Mouse (Mus musculus): ENCODE measurements around the gene Fbxo33. TPM values are rescaled to one million over a fixed set of nuclear protein-coding genes. Genes with fewer than 3 reads are reported as not detected.

The Fbxo33 gene
- 10 to 100 TPM; 71.5 to 95.2 TPM for total RNA-seq (2023)

DNA sequence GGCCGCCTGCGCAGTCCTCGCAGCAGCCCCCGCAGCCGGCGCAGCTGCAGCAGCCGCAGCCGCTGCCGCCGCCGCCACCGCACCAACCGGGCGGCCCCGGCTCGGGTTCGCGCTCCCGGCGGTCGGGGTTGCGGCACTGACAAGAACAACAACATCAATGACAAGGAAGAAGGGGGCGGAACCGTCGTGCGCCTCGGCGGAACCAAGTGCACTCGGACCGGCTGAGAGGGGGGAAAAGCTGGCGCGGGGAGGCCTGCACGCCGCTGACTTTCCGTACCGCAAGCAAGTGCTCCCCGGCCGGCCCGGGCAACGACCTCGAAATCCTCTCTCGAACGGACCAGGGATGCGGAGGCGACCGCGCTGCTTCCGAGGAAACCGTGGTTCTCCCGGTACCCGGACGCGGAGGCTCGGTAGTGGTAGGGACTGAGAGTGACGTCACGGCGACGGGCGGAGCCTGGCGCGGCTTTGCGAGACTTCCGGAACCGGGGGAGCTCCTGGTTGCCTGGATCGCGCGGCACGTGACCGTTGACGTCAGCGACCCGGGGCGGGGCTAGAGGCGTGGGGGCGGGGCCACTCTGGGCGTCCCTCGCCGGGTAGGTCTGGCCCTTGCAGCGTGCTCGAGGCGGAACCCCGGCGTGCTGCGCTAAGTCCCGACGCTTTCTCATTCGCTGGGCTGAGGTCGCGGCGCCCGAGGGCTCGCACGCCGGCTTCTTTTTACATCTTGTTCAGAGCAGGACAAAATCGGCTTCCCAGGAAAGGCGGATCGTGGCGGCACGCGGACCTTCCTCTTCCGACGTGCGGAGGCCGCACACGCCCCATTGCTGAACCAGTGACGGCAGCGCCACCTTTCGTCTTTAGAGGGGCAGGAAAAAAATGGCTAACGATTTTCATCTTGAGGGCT lies at the start of gene Fbxo33:
Gene Fbxo33, minus strand, starts transcription at position 401 of the 901 bp plus-strand sequence.

Other genes with a start within 250 kb of the Fbxo33 start
- gene Sec23a, start 207.7 kb downstream of the Fbxo33 start, total RNA-seq (2023), result 10 to 100 TPM; 23.3 to 26.1 TPM
- 10 to 100 TPM; 14.1 to 16.7 TPM for gene Gemin2, start 206.3 kb downstream of the Fbxo33 start, total RNA-seq (2023)
- gene Trappc6b, start 158.3 kb downstream of the Fbxo33 start, total RNA-seq (2023), result 10 to 100 TPM; 66.5 to 69.7 TPM
- gene Pnn, start 152.8 kb downstream of the Fbxo33 start, total RNA-seq (2023), result 10 to 100 TPM; 86.1 to 90.4 TPM
- 100 to 1,000 TPM; 116 to 120 TPM for gene Mia2, start 123.9 kb downstream of the Fbxo33 start, total RNA-seq (2023)

All from T-cell, adult 66 days (primary cell).